Mouse (Mus musculus) spleen, adult 2 months (tissue): ENCODE results near the gene Lactbl1.

ENCODE experiments used
- CTCF ChIP-seq: fragments of 200-500 bp; IDR thresholded peaks from 2 replicates; pipeline ENCODE4 v1.5.1; 2011; ENCODE audit warnings: mild to moderate bottlenecking, inconsistent platforms; ENCODE audit not compliant: insufficient read depth, insufficient read length, insufficient replicate concordance; ENCODE audit errors: extremely low read depth
- POLR2A ChIP-seq: fragments of 200-500 bp; IDR thresholded peaks from 2 replicates; pipeline ENCODE4 v1.6.1; 2011; ENCODE audit warnings: low read depth, low read length, inconsistent platforms

DNA sequence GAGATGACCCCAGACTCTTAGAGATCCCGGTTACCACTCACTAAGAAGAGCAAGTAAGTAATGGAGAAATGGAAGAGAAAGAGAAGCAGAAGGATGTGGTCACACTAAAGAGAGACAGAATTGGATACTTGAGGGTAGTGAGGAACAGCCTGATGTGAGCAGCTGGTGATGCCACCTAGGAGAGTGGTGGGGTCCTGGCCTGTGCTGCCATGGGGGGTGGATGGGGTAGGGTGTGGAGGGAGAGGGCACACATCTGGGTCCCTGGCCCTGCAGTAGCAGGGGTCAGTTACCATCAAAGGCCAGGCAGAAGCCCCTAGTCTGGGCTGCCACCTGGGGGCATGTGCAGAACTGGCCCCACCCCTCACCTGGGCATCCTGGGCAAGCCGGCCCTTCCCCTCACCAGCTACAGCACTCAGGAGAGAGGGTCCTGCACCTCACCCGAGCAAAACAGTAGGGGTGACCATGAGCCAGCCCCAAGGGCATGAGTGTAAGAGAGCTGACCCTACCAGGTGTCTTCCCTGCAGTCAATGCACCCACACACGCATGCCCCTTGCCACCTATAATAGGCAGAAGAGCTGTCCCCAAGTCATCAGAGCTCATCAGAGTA is 35.1 kb upstream of the Lactbl1 start:
- TF ChIP-seq CTCF (no peak), POLR2A (no peak)
